ENCODE assay signal across 11 mouse cellular contexts in the genomic region with DNA sequence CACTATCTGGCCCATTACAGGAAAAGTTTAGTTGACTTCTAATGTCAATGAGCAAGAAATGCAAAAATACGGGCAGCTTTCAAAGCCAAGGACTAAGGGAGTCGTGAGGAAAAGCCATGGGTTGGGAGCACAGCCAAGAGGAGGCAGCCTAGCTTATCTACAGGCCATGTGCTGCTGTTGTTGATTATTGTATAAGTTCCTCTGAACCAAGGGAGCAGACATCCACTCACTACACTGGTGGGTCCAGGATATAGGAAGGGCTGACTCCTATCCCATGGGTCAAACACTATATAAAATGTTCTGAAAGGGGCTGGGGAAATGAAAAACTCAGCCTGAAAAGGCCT. TPM values are rescaled to one million over a fixed set of nuclear protein-coding genes. Genes with fewer than 3 reads are reported as not detected.
DNase-seq lines count a peak whose midpoint lies in the region; ATAC-seq and TF ChIP-seq lines count a peak whose summit lies in the region.
"Had no signal": no experiment of that assay in that cellular context is flagged by ENCODE, and none has a peak within 500 bp of the region (broad histone marks: within the 10 kb centered on the region; RNA-seq: fewer than 3 reads in every experiment).

No protein-coding gene starts in this region.

- no peaks in the 10 kb centered on the region for H3K36me3 ChIP-seq in liver, embryonic 14.5 days (replicated peaks; ENCODE audit: control insufficient read depth, insufficient read depth, low read depth)

- DNase-seq in cerebellum, adult 2 months = no peak
- DNase-seq in cerebellum, adult 11-12 months = no peak
- no peak for DNase-seq in left cerebral cortex, adult 2 months (ENCODE audit: extremely low spot score in 1 of 2, low spot score in 2 of 2)
- no peak for DNase-seq in left cerebral cortex, postnatal 14 days (ENCODE audit: low spot score in 2 of 2)
- peak; percentile 60 for DNase-seq in adrenal gland, postnatal 25 days
- no peak for DNase-seq in liver, embryonic 14.5 days (ENCODE audit: low read depth in 3 of 3, low spot score in 3 of 3)
- DNase-seq in cerebellum, adult 8-10 months = no peak
- DNase-seq in spleen, postnatal 36 days (ENCODE audit: low spot score in 2 of 2) = no peak
- DNase-seq: layer of hippocampus, adult 9-11 months had no signal

- no peak for TF ChIP-seq EP300 in liver, embryonic 14.5 days (IDR thresholded peaks at IDR 0.05; ENCODE audit: low read depth)

- WGBS in cerebellum, adult 2 months = 3% methylated on average over 2 of the region's 2 CpGs
- WGBS in liver, embryonic 14.5 days (ENCODE audit: insufficient replicate concordance) = 27% methylated on average over 2 of the region's 2 CpGs

- H3K27me3 ChIP-seq in cerebellum, adult 2 months (ENCODE audit: control insufficient read depth, insufficient read depth, low read length) = no peaks in the 10 kb centered on the region
- H3K27me3 ChIP-seq in liver, embryonic 14.5 days (ENCODE audit: control insufficient read depth, insufficient read depth, low read length) = no peaks in the 10 kb centered on the region
- H3K27me3 ChIP-seq: hindbrain, embryonic 12.5 days had no signal

- H3K4me3 ChIP-seq in cerebellum, adult 2 months (replicated peaks; ENCODE audit: insufficient read depth, low read depth, low read length) = no peak overlapping the region
- H3K4me3 ChIP-seq in left cerebral cortex, adult 2 months = no peak overlapping the region
- no peak overlapping the region for H3K4me3 ChIP-seq in liver, embryonic 14.5 days (ENCODE audit: insufficient read depth in 1 of 2, low read depth in 2 of 2, low read length in 2 of 2)
- H3K4me3 ChIP-seq: hindbrain, embryonic 12.5 days had no signal

- peak; percentile 33 for ATAC-seq in liver, embryonic 14.5 days (ENCODE audit: insufficient read depth)

- no peaks in the 10 kb centered on the region for H3K9me3 ChIP-seq in liver, embryonic 14.5 days (ENCODE audit: control insufficient read depth, low read length)
- H3K9me3 ChIP-seq: hindbrain, embryonic 12.5 days had no signal

- TF ChIP-seq CTCF in cerebellum, adult 2 months (IDR thresholded peaks at IDR 0.05; ENCODE audit: borderline replicate concordance, insufficient read depth, low read depth, low read length) = no peak
- TF ChIP-seq CTCF in left cerebral cortex, adult 2 months (IDR thresholded peaks at IDR 0.05) = no peak
- no peak for TF ChIP-seq CTCF in liver, embryonic 14.5 days (IDR thresholded peaks at IDR 0.05; ENCODE audit: low read depth)

- H3K27ac ChIP-seq in cerebellum, adult 2 months (ENCODE audit: insufficient read depth, low read length) = peak overlapping the region; percentile 51; the same call in 1 of the 2 replicates
- H3K27ac ChIP-seq in left cerebral cortex, adult 2 months = peak overlapping the region; percentile 36; the same call in 1 of the 2 replicates
- H3K27ac ChIP-seq in liver, embryonic 14.5 days = no peak overlapping the region
- H3K27ac ChIP-seq: hindbrain, embryonic 12.5 days; macrophage had no signal

- H3K4me1 ChIP-seq in cerebellum, adult 2 months (ENCODE audit: control insufficient read depth, insufficient read depth, low read length) = peaks cover 40% of the 10 kb centered on the region
- H3K4me1 ChIP-seq in liver, embryonic 14.5 days (replicated peaks; ENCODE audit: control insufficient read depth in 2 of 2, insufficient read depth in 2 of 2, low read length in 1 of 2) = peaks cover 20 to 46% of the 10 kb centered on the region in 2 experiments

- no peak overlapping the region for H3K9ac ChIP-seq in liver, embryonic 14.5 days (replicated peaks)
- H3K9ac ChIP-seq: hindbrain, embryonic 12.5 days had no signal

- no peak overlapping the region for H3K4me2 ChIP-seq in liver, embryonic 14.5 days (ENCODE audit: low read depth)
- H3K4me2 ChIP-seq: hindbrain, embryonic 12.5 days had no signal

- intact Hi-C loops in left cerebral cortex, adult 2 months (cut with DNase I) = no loop called here
- intact Hi-C loops in left cerebral cortex, postnatal 14 days (cut with DNase I) = no loop called here

- TF ChIP-seq POLR2A in cerebellum, adult 2 months (IDR thresholded peaks at IDR 0.05; ENCODE audit: borderline replicate concordance, insufficient read depth, low read length) = no peak

RNA-seq across cellular contexts. Expression of a gene that starts 8.8 kb away (rescaled TPM):
- 45.2 and 45.9 TPM in 2 replicates for polyA plus RNA-seq in cerebellum, adult 2 months (2012; rRNA removed)
- 10 to 100 TPM; 27.8 to 30.2 TPM for total RNA-seq in left cerebral cortex, adult 2 months (2021)
- total RNA-seq in left cerebral cortex, postnatal 14 days (2021) = 10 to 100 TPM; 26.9 to 29.1 TPM
- 51.5 and 58.0 TPM in 2 replicates for total RNA-seq in adrenal gland, postnatal 25 days (2021)
- polyA plus RNA-seq in liver, embryonic 14.5 days (2012; rRNA removed) = 11.6 and 12.5 TPM in 2 replicates
- 6.7 and 6.9 TPM in 2 replicates for polyA plus RNA-seq in liver, embryonic 14.5 days (2014; fragmentation: Nextera tagmentation; extraction: Ambion mirVana)

RNA-seq across cellular contexts. Expression of a gene that starts 25.1 kb away (rescaled TPM):
- 52.0 and 52.2 TPM in 2 replicates for polyA plus RNA-seq in cerebellum, adult 2 months (2012; rRNA removed)
- total RNA-seq in left cerebral cortex, adult 2 months (2021) = 10 to 100 TPM; 62.0 to 66.7 TPM
- total RNA-seq in left cerebral cortex, postnatal 14 days (2021) = 10 to 100 TPM; 51.0 to 58.8 TPM
- total RNA-seq in adrenal gland, postnatal 25 days (2021) = 21.6 and 31.8 TPM in 2 replicates
- polyA plus RNA-seq in liver, embryonic 14.5 days (2012; rRNA removed) = 10.1 and 13.8 TPM in 2 replicates
- polyA plus RNA-seq in liver, embryonic 14.5 days (2014; fragmentation: Nextera tagmentation; extraction: Ambion mirVana) = 15.0 and 16.3 TPM in 2 replicates

RNA-seq across cellular contexts. Expression of a gene that starts 49.9 kb away (rescaled TPM):
- polyA plus RNA-seq in cerebellum, adult 2 months (2012; rRNA removed) = not detected in 2 replicates
- total RNA-seq in left cerebral cortex, adult 2 months (2021) = not detected
- total RNA-seq in left cerebral cortex, postnatal 14 days (2021) = not detected
- not detected in 2 replicates for total RNA-seq in adrenal gland, postnatal 25 days (2021)
- polyA plus RNA-seq in liver, embryonic 14.5 days (2012; rRNA removed) = not detected in 2 replicates
- not detected in 2 replicates for polyA plus RNA-seq in liver, embryonic 14.5 days (2014; fragmentation: Nextera tagmentation; extraction: Ambion mirVana)
- polyA plus RNA-seq: hindbrain, embryonic 12.5 days; macrophage had no signal
